Mouse (Mus musculus) heart, postnatal 4 days (tissue): ENCODE results near the gene Arhgap8. TPM values are rescaled to one million over a fixed set of nuclear protein-coding genes. Genes with fewer than 3 reads are reported as not detected.
A peak's percentile ranks its signal among the peaks of the same experiment; 100 is the strongest.
"Not testable (repeated sequence)": the region's sequence is repeated elsewhere in the genome, so short reads cannot be mapped to it uniquely, and the experiment has no call there.

ENCODE experiments used
- DNase-seq: peaks from one replicate; pipeline ENCODE4 v3.0.0; 2021
- total RNA-seq, 2 experiments: library from RNA; stranded (reverse); gene quantifications; 2 replicates each; pipeline ENCODE4 v1.2.3; 2021

Gene Arhgap8
- total RNA-seq, 2 experiments from 2014 or later, result 3.8 to 4.0 TPM

DNA sequence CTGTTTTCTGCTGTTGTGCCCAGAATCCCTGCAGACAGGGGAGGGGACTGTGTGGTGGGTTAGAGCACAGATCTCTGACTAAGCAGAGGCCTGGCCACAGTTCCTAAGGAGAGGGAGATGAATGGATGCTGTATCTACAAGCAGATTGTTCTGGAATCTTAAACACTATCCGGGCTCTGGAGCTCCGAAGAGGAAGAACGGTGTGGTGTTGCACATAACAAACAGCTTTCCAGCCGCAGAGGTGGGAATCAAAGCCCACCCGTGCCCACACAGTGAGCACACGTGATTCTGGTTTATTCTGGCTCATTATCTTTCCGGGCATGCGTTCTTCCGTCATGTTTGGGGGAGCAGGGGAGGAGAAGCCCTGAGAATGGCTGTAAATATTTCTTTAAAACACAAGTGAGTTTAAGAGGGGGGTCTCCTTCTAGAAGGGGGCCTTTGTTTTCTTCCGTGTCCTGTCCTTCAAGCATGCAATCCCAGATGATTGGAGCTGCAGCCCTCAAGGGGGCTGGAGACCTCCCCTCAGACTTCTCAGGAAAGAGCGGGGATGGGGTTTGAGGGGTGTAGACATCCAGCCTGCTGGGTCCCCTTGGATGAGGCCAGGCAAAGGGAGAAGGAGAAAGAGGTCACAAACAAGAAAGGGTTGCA, 16.6 kb downstream of the Arhgap8 start:
- DNase-seq, result no peak

DNA sequence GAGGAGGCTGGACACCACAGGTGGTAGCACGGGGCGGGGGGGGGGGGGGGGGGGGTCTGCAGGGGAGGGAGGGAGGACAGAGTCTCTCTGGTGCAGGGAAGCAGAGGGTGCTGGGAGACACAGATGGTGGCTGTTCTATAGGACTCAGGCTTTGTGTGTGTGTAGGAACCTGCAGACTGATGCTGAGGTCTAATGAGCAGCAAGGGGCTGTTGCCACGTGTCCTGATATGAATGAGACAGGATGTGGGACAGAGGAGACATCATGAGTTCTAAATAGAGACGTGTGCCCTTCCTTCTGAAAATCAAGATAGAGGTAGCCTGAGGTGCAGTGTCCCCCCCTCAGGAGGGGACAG, 17.1 kb downstream of the Arhgap8 start:
- no peak for DNase-seq

DNA sequence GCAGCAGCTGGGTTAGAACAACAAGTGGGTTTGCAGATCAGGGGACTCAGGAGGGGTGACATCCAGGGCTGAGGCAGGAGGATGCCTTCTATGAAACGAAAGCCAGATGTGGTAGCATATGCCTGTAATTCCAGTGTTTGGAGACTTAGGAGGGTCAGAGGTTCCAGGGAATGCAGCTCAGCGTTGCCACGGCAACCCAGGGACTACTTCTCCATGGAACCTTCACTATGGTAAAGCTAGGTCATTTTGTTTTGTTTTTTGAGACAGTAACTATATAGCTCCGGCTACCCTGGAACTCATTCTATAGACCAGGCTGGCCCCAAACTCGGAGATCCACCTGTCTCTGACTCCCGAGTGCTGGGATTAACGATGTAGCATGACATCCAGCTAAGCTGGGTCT, 18.4 kb downstream of the Arhgap8 start:
- no peak for DNase-seq

DNA sequence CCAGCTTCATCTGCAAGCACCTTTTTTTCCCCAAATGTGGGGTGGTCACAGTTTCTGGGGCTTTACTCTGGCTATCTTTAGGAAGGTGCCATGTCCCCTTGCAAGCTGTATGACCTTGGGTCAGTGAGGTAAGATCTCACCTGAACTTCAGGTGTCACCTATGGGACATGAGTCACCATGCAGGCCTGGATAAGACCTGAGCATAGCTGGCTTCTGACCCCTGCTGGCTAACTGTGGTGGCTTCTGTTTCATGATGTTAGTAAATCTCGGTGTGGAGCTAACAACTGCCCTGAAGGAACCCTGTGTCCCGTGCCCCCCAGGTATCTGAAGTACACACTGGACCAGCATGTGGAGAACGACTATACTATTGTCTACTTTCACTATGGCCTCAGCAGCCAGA, 21.7 kb downstream of the Arhgap8 start:
- DNase-seq, result no peak

DNA sequence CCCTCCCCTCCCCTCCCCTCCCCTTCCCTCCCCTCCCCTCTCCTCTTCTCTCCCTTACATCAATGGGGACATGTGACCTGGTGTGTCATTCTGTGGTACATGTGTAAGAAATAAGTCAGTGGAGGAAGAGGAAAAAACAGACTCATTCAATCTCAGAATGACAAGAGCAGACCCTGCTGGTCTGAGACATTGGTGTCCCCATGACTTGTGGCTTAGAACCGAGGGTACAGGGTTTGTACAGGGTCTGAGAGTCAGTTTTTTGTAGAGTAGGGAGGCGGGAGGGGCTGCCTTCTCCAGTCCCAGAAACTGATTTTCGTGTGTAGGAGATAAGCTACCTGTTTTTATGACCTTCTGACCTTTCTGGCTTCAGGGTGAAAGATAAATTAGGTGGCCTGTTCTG, 23.5 kb downstream of the Arhgap8 start:
- DNase-seq, result no peak

DNA sequence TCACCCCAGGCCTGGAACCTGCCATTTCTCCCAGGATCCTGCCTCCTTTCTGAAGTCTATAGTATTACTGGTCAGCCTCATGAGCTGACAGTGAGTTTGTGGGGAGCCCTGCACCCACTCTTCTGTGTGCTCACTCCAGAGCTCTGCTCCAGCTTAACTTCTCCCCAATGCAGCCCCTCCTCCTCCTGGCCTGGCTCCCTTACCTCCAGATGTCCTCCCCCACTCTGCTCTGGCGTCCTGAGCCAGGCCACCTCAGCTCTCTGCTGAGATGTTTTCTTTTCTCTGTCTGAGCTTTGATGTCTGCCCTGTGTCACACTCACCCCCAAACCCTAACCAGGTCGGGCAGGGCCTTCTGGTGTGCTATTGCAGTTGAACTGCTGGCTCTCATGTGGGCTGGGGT, 24.5 kb downstream of the Arhgap8 start:
- DNase-seq, result no peak

DNA sequence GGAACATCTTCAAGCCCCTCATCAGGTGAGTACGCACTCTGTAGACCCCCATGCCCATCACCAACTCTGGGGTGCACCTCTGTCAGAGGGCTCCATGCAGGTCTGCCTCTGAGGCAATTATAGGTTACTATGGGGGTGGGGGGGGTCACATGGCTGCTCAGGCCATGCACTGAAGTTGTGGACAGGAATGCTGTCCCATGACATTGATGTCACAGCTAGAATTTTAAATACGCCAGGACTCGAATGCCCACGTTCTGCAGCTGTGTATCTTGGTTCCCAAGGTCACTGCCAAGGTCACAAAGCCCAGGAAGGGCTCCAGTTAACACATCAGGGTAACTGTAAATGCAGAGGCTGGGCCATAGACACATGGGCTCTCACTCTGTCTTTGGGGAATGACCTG, 26.0 kb downstream of the Arhgap8 start:
- DNase-seq, result peak; percentile 24

DNA sequence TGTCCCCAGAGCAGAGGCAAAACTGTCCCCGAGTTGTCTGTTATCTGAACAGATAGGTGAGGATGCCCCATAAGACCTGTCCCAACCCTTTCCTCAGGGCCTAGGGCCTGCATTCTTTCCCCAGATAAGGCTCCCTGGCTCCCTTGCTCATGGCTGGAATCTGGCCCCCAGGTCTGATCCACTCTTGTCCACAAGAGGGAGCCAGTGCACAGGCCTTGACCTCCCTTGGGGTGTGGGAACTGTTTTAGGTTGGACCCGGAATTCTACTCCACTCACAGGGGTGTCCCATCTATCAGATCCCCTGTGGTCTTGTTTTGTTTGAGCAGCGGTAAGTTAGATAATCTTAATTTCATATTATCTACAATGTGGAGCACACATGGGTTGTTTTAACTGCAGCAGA, 35.1 kb downstream of the Arhgap8 start:
- peak; percentile 90 for DNase-seq

DNA sequence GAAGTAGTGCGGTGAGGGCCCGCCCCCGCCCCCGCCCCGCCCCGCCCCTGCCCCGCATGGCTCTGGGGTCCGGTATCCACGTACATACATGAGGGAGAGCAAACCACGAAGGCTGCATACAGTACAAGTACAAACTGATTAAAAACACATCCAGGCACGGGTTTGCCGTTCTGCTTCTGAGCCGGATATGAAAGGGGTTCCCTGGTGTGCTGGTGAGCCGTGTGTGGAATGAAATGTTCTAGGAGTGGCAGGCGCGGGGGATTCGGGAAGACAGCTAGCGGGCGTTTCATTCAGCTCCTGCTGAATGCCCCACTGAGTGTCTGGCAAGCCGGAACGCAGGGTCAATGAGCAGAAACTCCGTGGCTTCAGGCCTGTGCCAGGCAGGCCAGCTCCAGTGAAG, 36.6 kb downstream of the Arhgap8 start:
- no peak for DNase-seq

DNA sequence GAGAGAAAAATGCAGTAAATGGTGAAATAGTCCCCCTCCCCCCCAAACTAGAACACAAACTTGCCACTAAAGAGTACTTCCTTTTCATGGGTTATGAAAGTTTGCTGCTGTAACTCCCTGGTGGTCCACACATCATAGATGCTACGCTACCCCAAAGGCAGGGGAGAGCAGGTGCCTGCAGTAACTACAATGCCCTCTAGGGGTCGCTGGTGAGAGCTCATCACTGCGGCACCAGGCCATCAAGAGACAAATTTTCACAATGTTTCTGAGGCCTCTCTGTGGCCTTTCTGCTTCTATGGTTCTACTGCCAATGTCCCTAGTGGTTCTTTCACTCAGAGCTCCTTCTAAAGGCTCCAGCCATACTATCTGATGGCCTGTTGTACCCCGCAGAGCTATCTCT, 38.6 kb downstream of the Arhgap8 start:
- DNase-seq, result peak; percentile 55

DNA sequence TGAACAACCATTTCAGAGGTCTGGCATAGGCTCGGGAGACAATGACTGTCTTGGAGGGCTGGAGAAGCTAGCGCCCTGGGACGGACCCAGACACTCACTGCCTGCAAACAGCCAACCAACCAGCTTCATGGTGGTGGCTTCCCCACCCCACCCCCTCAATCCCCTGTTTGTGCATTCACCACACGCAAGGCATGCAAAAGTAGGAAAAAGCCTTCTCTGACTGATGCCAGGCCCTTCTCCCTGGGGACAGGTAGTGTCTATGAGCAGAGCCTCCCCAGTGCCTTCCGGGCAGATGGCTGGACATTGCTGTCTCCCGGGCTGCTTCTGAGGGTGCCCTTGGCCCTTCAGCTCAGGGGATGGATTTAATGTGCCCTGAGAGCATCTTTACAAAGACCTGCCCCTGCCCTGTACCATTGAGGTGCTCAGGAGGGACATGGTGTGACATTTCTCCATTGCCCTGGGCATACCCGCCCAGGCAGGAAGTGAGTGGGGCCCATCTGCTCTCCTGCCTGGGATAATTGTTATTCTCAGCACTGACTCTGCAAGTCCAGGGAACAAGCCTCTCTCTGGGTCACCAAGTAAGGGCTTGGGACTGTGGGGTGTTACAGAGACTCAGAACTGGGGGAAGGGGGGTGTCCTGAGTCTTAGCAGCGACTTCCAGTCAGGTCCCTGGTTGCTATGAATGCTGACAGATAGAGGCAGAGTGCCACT, 43.0 kb downstream of the Arhgap8 start:
- DNase-seq, result no peak

DNA sequence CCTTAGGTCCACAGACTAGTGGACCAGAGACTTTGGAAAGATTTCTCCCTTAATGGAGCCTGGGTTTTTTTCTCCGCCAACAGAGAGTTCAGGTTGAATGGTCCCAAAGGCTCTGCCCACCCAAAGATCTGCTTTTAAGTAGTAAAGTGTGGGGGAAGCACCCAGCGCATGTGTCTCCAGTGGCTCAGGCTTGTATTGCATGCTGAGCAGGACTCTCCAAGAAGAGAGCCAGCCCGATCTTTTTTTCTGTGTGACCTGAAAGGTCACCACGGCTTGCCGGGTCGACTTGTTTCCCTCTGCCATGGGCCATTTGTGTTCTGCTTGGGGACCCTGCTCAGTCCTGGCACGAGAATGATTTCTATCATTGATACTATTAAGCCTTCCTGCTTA, 43.6 kb downstream of the Arhgap8 start:
- no peak for DNase-seq

DNA sequence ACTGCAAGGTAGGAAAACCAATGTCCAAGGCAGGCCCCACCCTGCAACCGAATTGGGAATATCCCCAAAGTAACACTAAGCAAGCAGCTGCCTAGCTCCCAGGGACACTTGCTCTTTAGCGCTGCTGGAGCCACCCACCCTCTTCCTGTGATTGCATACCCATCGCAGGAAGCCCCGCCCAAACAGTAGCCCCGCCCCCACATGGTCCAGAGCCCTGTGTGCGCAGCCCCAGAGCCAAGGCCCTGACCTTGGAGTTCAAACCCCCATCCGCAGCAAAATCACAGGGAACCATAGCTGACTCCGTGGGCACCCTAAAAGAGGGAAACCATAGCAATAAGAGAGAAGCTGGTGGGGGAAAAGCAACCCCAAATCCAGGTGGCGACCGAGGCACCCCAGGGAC, 46.8 kb downstream of the Arhgap8 start:
- DNase-seq, result no peak

DNA sequence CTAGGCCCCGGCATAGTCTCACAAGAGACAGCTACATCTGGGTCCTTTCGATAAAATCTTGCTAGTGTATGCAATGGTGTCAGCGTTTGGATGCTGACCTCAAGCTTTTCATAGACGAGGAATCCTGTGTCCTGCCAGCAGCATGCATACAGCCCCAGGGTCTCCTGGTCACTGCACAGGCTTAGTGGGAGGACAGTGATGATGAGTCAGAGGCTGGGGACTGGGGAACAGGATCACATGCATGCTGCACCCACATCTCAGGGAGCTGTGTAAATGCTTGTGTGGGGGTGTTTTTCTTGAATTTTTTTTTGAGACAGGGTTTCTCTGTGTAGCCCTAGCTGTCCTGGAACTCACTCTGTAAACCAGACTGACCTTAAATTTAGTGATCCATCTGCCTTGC, 48.7 kb downstream of the Arhgap8 start:
- not testable (repeated sequence) for DNase-seq

DNA sequence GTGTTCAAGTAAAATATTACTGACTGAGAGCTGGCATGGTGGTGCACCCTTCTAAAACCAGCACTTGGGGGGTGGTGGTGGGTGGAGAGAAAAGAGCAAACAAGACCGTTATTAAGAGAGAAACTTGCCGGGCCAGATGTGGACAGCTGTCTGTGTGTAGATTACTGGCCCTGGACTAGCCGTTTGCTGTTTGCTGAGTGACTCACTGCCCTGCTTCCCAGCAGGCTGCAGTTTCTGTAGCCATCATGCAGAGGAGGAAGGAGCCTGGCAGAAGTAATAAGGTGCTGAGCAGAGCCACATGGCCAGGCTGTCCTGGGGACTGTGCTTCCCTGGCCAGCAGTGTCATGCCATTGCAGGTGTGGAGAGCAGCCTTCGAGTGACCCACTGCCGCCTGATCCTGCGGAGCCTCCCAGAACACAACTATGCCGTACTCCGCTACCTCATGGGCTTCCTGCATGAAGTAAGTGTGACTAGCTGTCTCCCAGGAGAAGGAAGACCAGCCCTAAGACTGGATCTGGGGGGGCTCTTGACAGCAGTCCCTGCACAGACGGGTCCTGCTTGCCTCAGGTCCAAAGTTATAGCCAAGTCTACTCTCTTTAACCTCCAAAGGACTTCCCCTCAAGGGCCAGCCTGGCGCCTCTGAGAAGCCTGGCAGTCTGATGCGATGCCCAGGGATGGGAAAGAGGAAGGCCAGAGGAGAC, 49.9 kb downstream of the Arhgap8 start:
- DNase-seq, result peak; percentile 60

DNA sequence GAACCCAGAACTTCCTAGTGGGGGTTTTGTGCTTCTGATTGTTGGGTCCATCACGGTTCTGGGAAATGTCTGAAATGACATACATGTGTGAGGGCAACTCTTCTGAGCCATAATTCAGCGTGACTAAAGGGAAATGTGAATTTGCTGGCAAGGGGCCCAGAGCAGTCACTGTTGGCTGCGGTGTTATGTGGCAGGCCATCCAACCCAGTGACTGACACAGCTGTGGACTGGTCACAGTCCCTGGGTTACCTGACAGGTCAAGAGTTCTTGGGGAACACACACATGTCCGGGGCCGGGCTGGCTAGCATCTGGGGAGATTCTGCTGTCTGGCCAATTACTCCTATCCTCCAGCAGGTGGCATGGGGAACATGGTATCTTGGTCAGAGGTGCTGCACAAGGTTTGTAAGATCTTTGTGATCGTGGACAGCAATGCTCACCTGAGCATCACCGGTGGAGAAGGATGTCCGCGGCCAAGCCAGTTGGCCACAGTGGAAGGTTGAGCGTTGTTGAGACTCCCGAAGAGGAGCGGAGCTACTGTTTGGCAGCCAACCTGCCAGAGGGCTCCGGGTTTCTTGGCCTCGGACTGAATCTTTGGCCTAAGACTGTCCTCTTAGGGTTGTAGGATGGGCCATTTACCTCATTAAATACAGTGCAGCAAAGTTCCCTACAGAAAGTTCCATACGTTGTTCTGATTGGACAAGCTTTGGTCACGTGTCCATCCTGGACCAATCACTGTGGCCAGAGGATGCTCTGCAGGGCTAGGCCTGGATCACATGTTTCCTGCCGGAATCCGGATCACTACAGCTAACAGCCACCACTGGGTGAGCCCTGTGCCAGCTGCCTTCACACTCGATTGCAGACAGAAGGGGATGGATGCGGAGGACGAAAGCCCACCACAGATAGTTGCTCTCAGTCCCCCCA, 52.6 kb downstream of the Arhgap8 start:
- DNase-seq, result no peak

DNA sequence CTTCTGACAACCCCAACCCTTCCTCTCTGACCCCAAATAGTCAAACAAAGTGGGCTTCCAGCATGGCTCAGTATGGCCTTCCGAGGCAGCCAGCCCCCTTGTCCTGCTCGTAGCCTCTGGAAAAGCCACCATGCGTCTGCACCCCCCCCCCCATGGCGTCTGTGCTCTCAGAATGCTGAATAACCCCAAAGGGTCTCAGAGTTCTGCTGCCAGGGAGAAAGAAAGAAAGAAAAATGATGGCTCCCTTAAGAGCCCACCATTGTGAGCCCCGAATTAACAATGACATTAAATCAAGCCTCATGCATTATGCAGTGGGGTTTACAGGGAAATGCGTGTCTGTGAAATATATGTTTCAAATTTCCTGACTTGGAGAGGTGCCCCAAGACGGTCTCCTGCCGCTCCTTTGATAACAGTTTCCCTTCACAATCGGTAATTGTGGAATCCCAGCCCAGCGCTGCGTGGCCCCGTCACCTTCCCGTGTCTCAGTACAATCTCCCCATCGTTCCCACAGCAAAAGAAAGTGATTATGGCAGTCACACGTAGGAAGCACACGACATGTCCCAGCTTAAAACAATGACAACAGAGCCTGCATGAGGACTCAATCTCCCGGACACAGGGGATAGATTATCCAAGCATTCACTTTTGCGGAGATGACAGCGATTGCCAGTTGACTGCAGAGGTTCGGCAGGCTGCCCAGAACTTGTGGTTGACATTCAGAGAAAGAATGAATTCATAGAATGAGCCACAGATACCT, 55.7 kb downstream of the Arhgap8 start:
- no peak for DNase-seq

DNA sequence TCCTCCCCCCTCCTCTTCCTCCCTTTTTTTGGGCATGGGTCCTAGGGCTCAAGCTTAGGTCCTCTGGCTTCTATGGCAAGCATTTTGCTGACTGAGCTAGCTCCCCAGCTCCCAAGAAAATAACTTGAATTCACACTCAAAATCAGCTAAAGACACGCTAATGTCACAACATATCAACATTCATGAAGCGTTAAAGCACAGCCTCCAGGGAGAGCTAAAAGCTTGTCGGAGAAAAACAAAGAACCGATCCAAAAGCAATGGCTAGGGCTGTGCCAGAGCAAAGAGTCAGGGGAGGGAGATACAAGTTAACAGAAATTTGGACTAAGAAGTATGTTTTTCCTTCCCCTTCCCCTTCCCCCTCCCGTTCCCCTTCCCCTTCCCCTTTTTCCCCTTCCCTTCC, 58.7 kb downstream of the Arhgap8 start:
- no peak for DNase-seq

DNA sequence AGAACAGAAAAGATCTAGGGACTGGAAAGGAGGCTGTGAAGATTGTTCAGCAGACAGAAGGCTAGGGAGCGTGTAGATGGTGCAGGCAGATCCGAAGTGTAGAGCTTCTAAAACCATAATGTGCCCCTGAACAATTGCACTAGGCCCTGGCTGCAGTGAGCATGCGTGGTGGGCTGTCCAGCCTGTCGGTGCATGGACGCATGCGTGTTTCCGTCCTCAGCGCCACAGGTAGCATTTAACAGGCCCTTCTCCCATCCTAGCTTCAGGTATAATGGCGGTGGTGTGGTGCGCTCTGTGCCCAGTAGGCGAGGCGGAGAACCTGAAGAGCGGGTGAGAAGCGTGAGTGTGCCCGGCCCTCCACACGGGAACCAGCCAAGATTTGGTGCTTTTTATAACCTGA, 65.0 kb downstream of the Arhgap8 start:
- DNase-seq, result no peak

DNA sequence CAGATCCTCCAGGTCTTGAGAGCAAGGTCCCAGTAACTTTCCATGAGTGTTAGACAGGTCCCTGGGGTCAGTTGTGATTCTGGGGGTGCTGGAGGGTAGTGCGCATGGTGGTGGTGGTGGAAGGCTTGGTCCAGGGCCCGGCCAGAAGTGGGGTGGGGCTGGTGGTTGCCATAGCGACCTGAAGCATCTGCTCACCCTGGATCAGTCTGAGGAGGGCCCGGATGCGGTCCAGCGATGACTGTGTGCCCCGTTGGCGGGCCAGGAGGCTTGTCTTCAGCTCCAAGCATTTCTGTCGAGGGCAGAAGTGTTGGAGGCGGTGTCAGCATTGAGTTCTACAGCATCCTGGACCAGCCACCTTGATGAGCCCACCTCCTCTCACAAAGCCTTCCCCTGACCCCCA, 67.3 kb downstream of the Arhgap8 start:
- DNase-seq, result no peak

DNA sequence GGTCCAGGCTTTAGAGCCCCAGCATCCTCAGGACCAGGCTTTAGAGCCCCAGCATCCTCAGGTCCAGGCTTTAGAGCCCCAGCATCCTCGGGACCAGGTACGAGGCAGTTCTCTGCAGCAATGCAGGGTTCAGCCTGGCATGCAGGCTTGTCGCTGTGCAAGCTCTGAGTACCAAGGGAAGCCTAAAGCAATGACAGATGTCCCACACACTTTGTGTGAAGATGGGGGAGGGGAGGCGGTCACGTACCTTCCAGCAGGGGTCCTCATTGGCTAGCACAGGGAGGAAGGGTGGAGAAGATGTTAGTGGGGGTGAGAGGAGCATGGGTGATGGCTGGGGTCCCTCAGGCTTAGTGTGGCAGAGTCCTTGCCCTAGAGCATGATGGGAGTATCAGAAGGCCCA, 73.8 kb downstream of the Arhgap8 start:
- DNase-seq, result no peak

DNA sequence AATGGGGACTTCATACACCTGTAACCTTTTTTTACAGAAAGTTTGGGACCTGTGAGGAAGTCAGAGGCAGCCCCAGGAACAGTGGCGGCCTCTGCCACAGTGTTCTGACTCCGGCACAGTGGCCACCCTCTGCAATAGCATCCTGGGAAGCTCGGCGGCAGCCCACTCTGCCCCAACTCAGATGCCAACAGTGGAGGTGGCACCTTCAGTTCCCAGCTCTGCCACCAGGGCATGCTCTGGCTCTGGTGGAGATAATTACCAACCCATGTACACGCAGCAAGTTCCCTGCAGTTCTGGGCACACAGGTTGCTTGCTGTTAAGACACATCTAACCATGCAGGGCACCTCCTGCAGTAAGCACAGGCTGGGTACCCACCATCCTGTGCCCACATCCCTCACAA, 80.3 kb downstream of the Arhgap8 start:
- DNase-seq, result peak; percentile 39
